In genomic region chr2:148040236-148041121, GRCm38 (mm10) we compare ENCODE assay signal across 13 mouse cellular contexts. TPM values are rescaled to one million over a fixed set of nuclear protein-coding genes. Genes with fewer than 3 reads are reported as not detected.
DNase-seq lines count a peak whose midpoint lies in the region; ATAC-seq and TF ChIP-seq lines count a peak whose summit lies in the region.
"Had no signal": no experiment of that assay in that cellular context is flagged by ENCODE, and none has a peak within 500 bp of the region (broad histone marks: within the 10 kb centered on the region; RNA-seq: fewer than 3 reads in every experiment).

No protein-coding gene starts in this region.

- H3K4me2 ChIP-seq in heart, embryonic 12.5 days: peak overlapping the region; percentile 41
- peak overlapping the region; percentile 40; the same call in 1 of the 2 replicates for H3K4me2 ChIP-seq in midbrain, embryonic 11.5 days
- H3K4me2 ChIP-seq in midbrain, postnatal 0 days (ENCODE audit: low read depth, low read length, poor library complexity, severe bottlenecking): no peak overlapping the region
- H3K4me2 ChIP-seq in liver, embryonic 13.5 days: peak overlapping the region; percentile 46

- H3K4me1 ChIP-seq in heart, embryonic 12.5 days (replicated peaks): peaks cover 27% of the 10 kb centered on the region
- H3K4me1 ChIP-seq in midbrain, embryonic 11.5 days (ENCODE audit: control insufficient read depth, insufficient read depth, low read length): peaks cover 5% of the 10 kb centered on the region
- no peaks in the 10 kb centered on the region for H3K4me1 ChIP-seq in midbrain, postnatal 0 days (ENCODE audit: insufficient read depth, low read length)
- no peaks in the 10 kb centered on the region for H3K4me1 ChIP-seq in liver, embryonic 13.5 days (replicated peaks)

- H3K9ac ChIP-seq in heart, embryonic 12.5 days: no peak overlapping the region
- peak overlapping the region; percentile 65 for H3K9ac ChIP-seq in midbrain, embryonic 11.5 days (ENCODE audit: low read length)
- H3K9ac ChIP-seq in midbrain, postnatal 0 days (replicated peaks; ENCODE audit: low read length, poor library complexity, severe bottlenecking): no peak overlapping the region
- no peak overlapping the region for H3K9ac ChIP-seq in liver, embryonic 13.5 days

- H3K27ac ChIP-seq in heart, embryonic 12.5 days (ENCODE audit: poor library complexity, severe bottlenecking): no peak overlapping the region
- peak overlapping the region; percentile 73 for H3K27ac ChIP-seq in midbrain, embryonic 11.5 days (ENCODE audit: low read depth, low read length)
- no peak overlapping the region for H3K27ac ChIP-seq in midbrain, postnatal 0 days (ENCODE audit: low read depth, low read length)
- H3K27ac ChIP-seq in liver, embryonic 13.5 days: no peak overlapping the region
- H3K27ac ChIP-seq: layer of hippocampus, adult 2 months had no signal

- no peaks in the 10 kb centered on the region for H3K9me3 ChIP-seq in heart, embryonic 12.5 days (replicated peaks)
- no peaks in the 10 kb centered on the region for H3K9me3 ChIP-seq in midbrain, embryonic 11.5 days (ENCODE audit: control insufficient read depth, low read length)
- no peaks in the 10 kb centered on the region for H3K9me3 ChIP-seq in midbrain, postnatal 0 days (ENCODE audit: low read length)
- no peaks in the 10 kb centered on the region for H3K9me3 ChIP-seq in liver, embryonic 13.5 days (replicated peaks)

- WGBS in heart, embryonic 12.5 days: 1% methylated on average over 37 of the region's 37 CpGs
- WGBS in midbrain, embryonic 11.5 days: under 1% methylated on average over 37 of the region's 37 CpGs
- WGBS in midbrain, postnatal 0 days: under 1% methylated on average over 37 of the region's 37 CpGs
- WGBS in liver, embryonic 13.5 days (ENCODE audit: insufficient replicate concordance): 3% methylated on average over 37 of the region's 37 CpGs

- TF ChIP-seq CTCF in midbrain, postnatal 0 days (IDR thresholded peaks at IDR 0.05): no peak

- no peak for ATAC-seq in heart, embryonic 12.5 days (ENCODE audit: insufficient number of reproducible peaks, low FRiP score)
- ATAC-seq in midbrain, embryonic 11.5 days (ENCODE audit: low FRiP score): peak; percentile 54
- ATAC-seq in midbrain, postnatal 0 days (ENCODE audit: low FRiP score): no peak
- ATAC-seq in liver, embryonic 13.5 days (ENCODE audit: low read depth): no peak

- peaks cover 96% of the 10 kb centered on the region for H3K27me3 ChIP-seq in heart, embryonic 12.5 days (replicated peaks)
- H3K27me3 ChIP-seq in midbrain, embryonic 11.5 days (ENCODE audit: control insufficient read depth, insufficient read depth, low read length): peaks cover 100% of the 10 kb centered on the region
- peaks cover 94% of the 10 kb centered on the region for H3K27me3 ChIP-seq in midbrain, postnatal 0 days (ENCODE audit: insufficient read depth, low read length)
- peaks cover 96% of the 10 kb centered on the region for H3K27me3 ChIP-seq in liver, embryonic 13.5 days

- H3K4me3 ChIP-seq in heart, embryonic 12.5 days: peak overlapping the region; percentile 23; the same call in 1 of the 2 replicates
- peak overlapping the region; percentile 33 for H3K4me3 ChIP-seq in midbrain, embryonic 11.5 days (ENCODE audit: low read depth, low read length)
- no peak overlapping the region; the same call in 1 of the 2 replicates for H3K4me3 ChIP-seq in midbrain, postnatal 0 days (ENCODE audit: low read depth, low read length)
- H3K4me3 ChIP-seq in liver, embryonic 13.5 days (replicated peaks): peak overlapping the region; percentile 48; the same call in 1 of the 2 replicates
- H3K4me3 ChIP-seq: layer of hippocampus, adult 2 months had no signal

- H3K36me3 ChIP-seq in heart, embryonic 12.5 days: no peaks in the 10 kb centered on the region
- H3K36me3 ChIP-seq in midbrain, embryonic 11.5 days (ENCODE audit: control insufficient read depth, insufficient read depth, low read length): no peaks in the 10 kb centered on the region
- no peaks in the 10 kb centered on the region for H3K36me3 ChIP-seq in midbrain, postnatal 0 days (ENCODE audit: insufficient read depth, low read length)
- H3K36me3 ChIP-seq in liver, embryonic 13.5 days: no peaks in the 10 kb centered on the region

- no peak for DNase-seq in heart, adult 9 months (ENCODE audit: low spot score in 2 of 2)
- DNase-seq in midbrain, embryonic 11.5 days (ENCODE audit: low spot score, missing footprints): peak; percentile 97
- no peak for DNase-seq in midbrain, postnatal 0 days (ENCODE audit: low spot score)
- DNase-seq in liver, embryonic 13.5 days: no peak
- DNase-seq in thymus, postnatal 10 days (ENCODE audit: low spot score in 2 of 2): no peak
- DNase-seq in cerebellum, postnatal 25 days: no peak
- no peak for DNase-seq in layer of hippocampus, adult 11-12 months (ENCODE audit: low spot score)
- DNase-seq: cerebellum, adult 8-10 months; heart, postnatal 4 days had no signal

RNA-seq across cellular contexts. Expression of gene Foxa2, which starts 6.3 kb away (rescaled TPM):
- 0.44 and 0.55 TPM in 2 replicates for polyA plus RNA-seq in heart, embryonic 12.5 days (2016; fragmentation: Nextera tagmentation; extraction: Ambion mirVana)
- 15.1 and 17.9 TPM in 2 replicates for polyA plus RNA-seq in midbrain, embryonic 11.5 days (2014; fragmentation: Nextera tagmentation; extraction: Ambion mirVana)
- 7.0 and 11.1 TPM in 2 replicates for total RNA-seq in midbrain, postnatal 0 days (2014; rRNA removed)
- 2.7 and 3.3 TPM in 2 replicates for polyA plus RNA-seq in midbrain, postnatal 0 days (2015; fragmentation: Nextera tagmentation; extraction: Ambion mirVana)
- polyA plus RNA-seq in liver, embryonic 13.5 days (2015; fragmentation: Nextera tagmentation; extraction: Ambion mirVana): 3.6 and 3.8 TPM in 2 replicates
- total RNA-seq: adrenal gland, adult 18-20 months; CH12.LX; heart, postnatal 4 days; layer of hippocampus, adult 2 months had no signal
